Mouse (Mus musculus) cortical plate, adult 2 months (tissue): ENCODE results near the gene Col12a1. TPM values are rescaled to one million over a fixed set of nuclear protein-coding genes. Genes with fewer than 3 reads are reported as not detected.

Source experiments
- H3K27ac ChIP-seq: fragments of 200-500 bp; 2 replicates; pipeline ENCODE4 v1.5.1; 2012; ENCODE audit warnings: low read length, control low read depth, inconsistent platforms; ENCODE audit not compliant: insufficient read depth
- H3K4me1 ChIP-seq: fragments of 200-500 bp; 2 replicates; pipeline ENCODE4 v1.6.1; 2011; ENCODE audit warnings: low read length; ENCODE audit not compliant: control insufficient read depth, insufficient read depth
- H3K4me3 ChIP-seq: fragments of 200-500 bp; 2 replicates; pipeline ENCODE4 v1.5.1; 2011; ENCODE audit warnings: mild to moderate bottlenecking, low read length, control low read depth; ENCODE audit not compliant: insufficient read depth
- CTCF ChIP-seq: fragments of 200-500 bp; IDR thresholded peaks from 2 replicates; pipeline ENCODE4 v1.5.1; 2011; ENCODE audit warnings: mild to moderate bottlenecking, control low read depth, low read length; ENCODE audit not compliant: insufficient read depth; ENCODE audit errors: extremely low read depth
- POLR2A ChIP-seq: fragments of 200-500 bp; IDR thresholded peaks from 2 replicates; pipeline ENCODE4 v1.6.1; 2011; ENCODE audit warnings: mild to moderate bottlenecking, low read length, control low read depth; ENCODE audit not compliant: insufficient read depth; ENCODE audit errors: extremely low read depth
- polyA plus RNA-seq: library from polyadenylated mRNA; depleted of rRNA; stranded (reverse); fragments of >200 nt; gene quantifications from 2 replicates; pipeline ENCODE4 v1.2.3, GENCODE M21; 2012

Gene Col12a1
- polyA plus RNA-seq, 1 experiment: 10.9 TPM

DNA sequence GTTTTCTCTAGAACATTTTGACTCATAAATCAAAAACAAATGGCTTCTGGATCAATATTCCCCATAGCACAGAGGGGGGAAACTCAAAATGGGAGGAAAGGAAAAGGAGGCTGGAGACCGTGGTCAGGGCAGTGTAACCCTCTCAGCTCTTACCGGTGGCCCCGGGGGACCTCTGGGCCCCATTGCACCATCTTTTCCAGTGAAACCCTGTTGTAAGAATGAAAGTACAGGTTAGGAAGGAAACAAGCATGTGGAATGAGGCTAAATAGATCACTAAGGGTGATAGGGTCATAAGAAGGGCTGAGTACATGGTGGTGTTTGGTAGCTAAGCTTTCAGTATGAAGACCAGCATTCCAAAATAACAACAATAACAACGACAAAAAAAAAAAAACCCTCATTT lies 109.0 kb downstream of the Col12a1 start:
- TF ChIP-seq CTCF (no peak), POLR2A (no peak)
- H3K4me3 ChIP-seq: no peak overlapping the region

GRCm38 (mm10) chr9:79608795-79609194 lies 109.8 kb downstream of the Col12a1 start:
- no peak for TF ChIP-seq CTCF
- no peak for TF ChIP-seq POLR2A
- Histone ChIP-seq H3K4me1 (no peaks in the 10 kb centered on the region), H3K27ac (no peak overlapping the region), H3K4me3 (no peak overlapping the region)

More for the DNA sequence above, 109.0 kb downstream of the Col12a1 start:
- Histone ChIP-seq H3K4me1 (no peaks in the 10 kb centered on the region), H3K27ac (no peak overlapping the region)

- Histone ChIP-seq H3K4me3 (no peak overlapping the region), H3K4me1 (no peaks in the 10 kb centered on the region), H3K27ac (no peak overlapping the region)
- no peak for TF ChIP-seq POLR2A
- no peak for TF ChIP-seq CTCF
These were observed 110.5 kb downstream of the Col12a1 start for GRCm38 (mm10) chr9:79608062-79608531.

- Histone ChIP-seq H3K27ac (no peak overlapping the region), H3K4me3 (no peak overlapping the region), H3K4me1 (no peaks in the 10 kb centered on the region)
- no peak for TF ChIP-seq CTCF
- no peak for TF ChIP-seq POLR2A
These were observed 112.5 kb downstream of the Col12a1 start for GRCm38 (mm10) chr9:79606122-79606521.

- Histone ChIP-seq H3K4me1 (no peaks in the 10 kb centered on the region), H3K4me3 (no peak overlapping the region), H3K27ac (no peak overlapping the region)
- no peak for TF ChIP-seq CTCF
These were observed 112.9 kb downstream of the Col12a1 start for GRCm38 (mm10) chr9:79605722-79606121.

DNA sequence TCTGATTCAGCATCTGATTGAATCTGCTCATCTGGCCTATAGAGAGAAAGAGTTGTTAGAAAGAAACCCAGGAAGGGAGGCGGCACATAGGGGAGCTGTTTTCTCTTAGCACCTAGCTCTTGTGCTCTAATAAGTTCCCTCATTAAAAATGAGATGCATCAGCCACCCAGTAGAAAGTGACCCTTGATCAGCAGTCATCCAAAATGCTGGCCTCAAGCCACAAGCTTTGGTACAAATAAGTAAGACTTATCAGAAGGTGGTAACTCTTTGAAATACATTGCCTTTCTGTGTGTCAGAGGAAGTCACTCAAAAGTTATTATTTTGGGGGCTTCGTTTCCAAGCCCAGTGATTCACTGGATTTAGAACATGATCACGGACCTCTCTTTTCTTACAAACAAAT lies 114.1 kb downstream of the Col12a1 start:
- TF ChIP-seq POLR2A (no peak), CTCF (no peak)
- Histone ChIP-seq H3K4me1 (no peaks in the 10 kb centered on the region), H3K27ac (no peak overlapping the region), H3K4me3 (no peak overlapping the region)

DNA sequence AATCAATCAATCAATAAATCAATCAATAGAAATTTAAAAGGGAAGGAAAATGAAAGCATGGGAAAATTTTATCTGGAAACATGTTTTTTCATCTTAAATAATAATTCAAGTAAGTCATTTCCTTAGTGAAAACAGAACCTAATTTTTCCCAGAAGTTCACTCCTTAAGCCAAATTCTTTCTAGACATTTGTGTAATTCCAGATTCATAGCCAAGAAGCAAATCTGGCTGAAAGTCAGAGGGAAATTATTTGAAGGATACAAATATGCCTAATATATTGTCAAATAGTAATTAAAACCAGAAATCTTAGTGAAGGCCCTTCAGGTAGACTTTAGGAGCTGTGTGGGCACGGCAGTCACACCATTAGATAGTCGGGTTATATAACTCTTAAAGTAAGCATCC lies 115.2 kb downstream of the Col12a1 start:
- TF ChIP-seq POLR2A (no peak), CTCF (no peak)
- no peaks in the 10 kb centered on the region for H3K4me1 ChIP-seq
- H3K4me3 ChIP-seq: no peak overlapping the region
- no peak overlapping the region for H3K27ac ChIP-seq

DNA sequence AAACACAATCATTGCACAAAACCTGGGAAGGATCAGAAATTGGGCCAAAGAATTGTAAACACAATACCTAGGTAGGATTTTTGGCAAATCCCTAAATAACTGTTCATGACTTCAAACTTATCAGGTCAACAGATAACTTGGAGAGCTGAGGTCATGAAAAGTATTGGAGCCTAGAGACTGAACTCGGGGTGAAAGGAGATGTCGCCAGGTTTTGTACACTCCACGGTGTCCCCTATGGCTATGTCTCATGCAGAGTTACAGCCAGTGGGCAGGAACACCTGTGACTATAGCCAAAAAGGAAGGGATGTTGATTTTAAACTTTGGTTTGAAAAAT lies 118.4 kb downstream of the Col12a1 start:
- Histone ChIP-seq H3K4me1 (no peaks in the 10 kb centered on the region), H3K4me3 (no peak overlapping the region), H3K27ac (no peak overlapping the region)
- TF ChIP-seq CTCF (no peak), POLR2A (no peak)

DNA sequence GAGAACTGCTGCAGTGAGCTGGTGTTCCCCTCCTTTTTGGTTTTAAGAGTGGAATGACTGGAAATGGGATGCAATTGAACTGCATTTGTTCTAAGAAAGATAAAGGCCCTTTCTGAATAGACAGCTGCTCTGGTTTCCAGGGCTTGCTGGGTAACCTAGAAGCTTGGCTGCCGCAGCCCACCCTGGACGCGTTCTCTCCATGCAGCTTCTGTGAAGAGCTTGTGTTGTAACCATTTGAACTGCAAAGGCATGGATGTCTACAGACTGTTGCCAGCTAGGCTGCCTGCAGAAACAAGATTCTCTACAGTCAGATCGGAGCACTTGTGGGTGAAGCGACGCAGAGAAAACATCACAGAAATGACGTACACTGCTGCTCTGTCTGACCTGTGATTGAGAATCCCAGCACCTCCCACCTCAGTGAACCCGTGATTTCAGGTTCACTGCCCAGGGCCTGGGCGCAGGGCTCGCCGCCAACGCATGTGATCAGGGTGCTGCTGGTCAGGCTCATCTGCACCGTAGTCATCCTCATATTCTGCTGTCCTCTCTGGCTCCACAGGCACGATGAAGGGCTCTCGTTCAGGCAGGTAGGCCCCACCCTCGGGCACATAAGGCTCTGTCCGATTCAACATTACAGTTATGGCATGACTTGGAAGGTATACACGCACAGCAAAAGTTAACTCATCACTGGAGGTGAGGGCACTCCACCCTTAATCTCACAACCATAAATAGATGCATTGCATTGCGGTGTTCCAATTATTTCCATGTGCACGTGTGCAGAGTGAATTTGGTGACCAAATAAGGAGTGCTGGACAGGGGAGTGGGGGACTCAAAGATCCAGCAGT lies 119.0 kb downstream of the Col12a1 start:
- H3K4me1 ChIP-seq: no peaks in the 10 kb centered on the region
- no peak overlapping the region for H3K27ac ChIP-seq
- H3K4me3 ChIP-seq: no peak overlapping the region
- no peak for TF ChIP-seq POLR2A
- no peak for TF ChIP-seq CTCF

DNA sequence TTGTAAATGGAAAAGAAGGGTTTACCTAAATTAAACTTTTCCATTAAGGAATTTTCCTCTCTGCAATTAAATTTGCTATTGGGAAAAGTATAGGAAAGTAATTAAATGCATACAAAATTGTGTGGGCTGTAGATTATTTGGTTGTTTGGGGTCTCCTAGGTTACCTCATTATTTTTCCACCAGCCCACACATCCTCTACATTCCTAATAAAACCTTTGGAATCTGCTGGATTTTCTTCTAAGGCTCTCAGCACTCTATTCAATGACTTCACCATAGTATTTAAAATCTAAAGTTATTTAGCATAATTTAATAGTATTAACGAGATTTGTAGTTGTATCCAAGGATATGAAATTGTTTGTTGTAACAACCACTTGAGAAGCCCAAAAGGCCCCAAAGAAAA lies 120.1 kb downstream of the Col12a1 start:
- Histone ChIP-seq H3K4me1 (no peaks in the 10 kb centered on the region), H3K27ac (no peak overlapping the region), H3K4me3 (no peak overlapping the region)
- no peak for TF ChIP-seq CTCF
- no peak for TF ChIP-seq POLR2A
